Mouse (Mus musculus) lung, postnatal 0 days (tissue): ENCODE data around the gene Gsg1l.

Experiments
- CTCF ChIP-seq: IDR thresholded peaks from 2 replicates; pipeline ENCODE4 v1.5.1; 2016; ENCODE audit warnings: antibody characterized with exemption, mild to moderate bottlenecking
- EP300 ChIP-seq: IDR thresholded peaks from 2 replicates; pipeline ENCODE4 v1.6.1; 2016; ENCODE audit warnings: antibody characterized with exemption, mild to moderate bottlenecking, control low read depth

GRCm38 (mm10) chr7:126007132-126007910, 74.9 kb downstream of the Gsg1l start:
- no peak for TF ChIP-seq CTCF
- TF ChIP-seq EP300: no peak
